Mouse (Mus musculus) liver, adult 2 months (tissue): Measurements from ENCODE around the gene Cdh13.

Experiments
- CTCF ChIP-seq: fragments of 200-500 bp; IDR thresholded peaks from 2 replicates; pipeline ENCODE4 v1.5.1; 2011; ENCODE audit warnings: low read depth, low read length, control low read depth
- POLR2A ChIP-seq: fragments of 200-500 bp; IDR thresholded peaks from 2 replicates; pipeline ENCODE4 v1.6.1; 2011; ENCODE audit warnings: low read length, control low read depth; ENCODE audit not compliant: insufficient read depth; ENCODE audit errors: extremely low read depth

DNA sequence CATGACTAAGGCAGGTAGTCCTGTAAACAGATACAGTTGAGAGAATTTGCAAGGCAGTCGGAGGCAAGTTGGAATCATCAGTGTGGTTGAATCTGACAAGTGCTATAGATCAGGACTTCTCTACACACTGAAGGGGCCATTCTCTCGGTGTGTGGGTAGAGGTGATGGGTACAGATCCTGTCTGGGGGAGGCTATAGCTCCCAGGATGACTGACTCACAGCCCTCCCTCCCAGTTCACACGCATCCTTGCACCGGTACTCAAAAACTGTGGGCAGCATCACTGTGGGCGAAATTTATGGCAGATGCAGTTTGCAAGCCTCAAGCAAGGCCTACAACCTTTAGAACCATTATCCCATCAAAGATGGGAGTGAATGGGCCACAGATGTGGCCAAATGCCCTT lies 381.5 kb downstream of the Cdh13 start:
- TF ChIP-seq CTCF (no peak), POLR2A (no peak)
